22 mouse cellular contexts compared by ENCODE assay signal in the genomic region with DNA sequence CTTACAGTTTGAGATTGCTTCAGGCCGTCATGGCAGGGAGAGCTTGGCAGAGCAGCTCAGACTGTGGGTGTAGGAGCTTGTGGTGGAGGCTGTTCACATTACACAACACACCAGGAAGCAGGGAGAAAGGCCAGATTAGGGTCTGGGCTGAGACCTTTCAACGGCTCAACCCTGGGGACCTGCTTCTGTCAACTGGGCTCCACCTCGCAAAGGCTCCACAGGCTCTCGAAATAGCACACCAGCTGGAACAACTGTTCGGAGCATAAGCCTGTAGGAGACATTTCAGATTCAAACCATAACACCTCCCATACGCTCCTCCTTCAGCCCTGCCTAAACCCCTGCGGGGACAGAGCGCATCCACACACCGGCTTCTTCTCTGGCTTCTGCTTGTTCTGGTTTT.
DNase-seq lines count a peak whose midpoint lies in the region; ATAC-seq lines count a peak whose summit lies in the region.
"Had no signal": no experiment of that assay in that cellular context is flagged by ENCODE, and none has a peak within 500 bp of the region (broad histone marks: within the 10 kb centered on the region; RNA-seq: fewer than 3 reads in every experiment).

No protein-coding gene starts in this region.

- no peak for ATAC-seq in heart, embryonic 13.5 days (ENCODE audit: extremely low read depth, insufficient number of reproducible peaks, low FRiP score, low TSS enrichment)
- ATAC-seq: CD4-positive, CD25-positive, alpha-beta regulatory T cell, adult 4 months; forebrain, embryonic 16.5 days had no signal

- H3K36me3 ChIP-seq in heart, embryonic 13.5 days: no peaks in the 10 kb centered on the region
- H3K36me3 ChIP-seq in heart, embryonic 10.5 days: no peaks in the 10 kb centered on the region
- H3K36me3 ChIP-seq: embryonic facial prominence, embryonic 13.5 days; hindbrain, embryonic 10.5 days; limb, embryonic 13.5 days; liver, embryonic 15.5 days; neural tube, embryonic 13.5 days had no signal

- intact Hi-C loops in left cerebral cortex, postnatal 4 days (cut with DNase I): no loop called here
- intact Hi-C loops in left cerebral cortex, postnatal 36 days (cut with DNase I): no loop called here

- no peaks in the 10 kb centered on the region for H3K9me3 ChIP-seq in heart, embryonic 13.5 days
- H3K9me3 ChIP-seq in heart, embryonic 10.5 days: no peaks in the 10 kb centered on the region
- H3K9me3 ChIP-seq: embryonic facial prominence, embryonic 13.5 days; hindbrain, embryonic 10.5 days; limb, embryonic 13.5 days; liver, embryonic 15.5 days; neural tube, embryonic 13.5 days had no signal

- H3K27me3 ChIP-seq in heart, embryonic 13.5 days (replicated peaks): no peaks in the 10 kb centered on the region
- H3K27me3 ChIP-seq in heart, embryonic 10.5 days (ENCODE audit: insufficient read depth, poor library complexity, severe bottlenecking): no peaks in the 10 kb centered on the region
- H3K27me3 ChIP-seq: liver, embryonic 15.5 days; neural tube, embryonic 13.5 days had no signal

- H3K27ac ChIP-seq in heart, embryonic 13.5 days (replicated peaks): no peak overlapping the region
- no peak overlapping the region for H3K27ac ChIP-seq in heart, embryonic 10.5 days
- H3K27ac ChIP-seq: embryonic facial prominence, embryonic 13.5 days; hindbrain, embryonic 10.5 days; limb, embryonic 13.5 days; liver, embryonic 15.5 days; neural tube, embryonic 13.5 days had no signal

- peaks cover 6% of the 10 kb centered on the region for H3K4me1 ChIP-seq in heart, embryonic 13.5 days
- peaks cover 27% of the 10 kb centered on the region for H3K4me1 ChIP-seq in heart, embryonic 10.5 days
- H3K4me1 ChIP-seq: liver, embryonic 15.5 days had no signal

- 43% methylated on average over 9 of the region's 9 CpGs for WGBS in heart, embryonic 13.5 days
- 53% methylated on average over 9 of the region's 9 CpGs for WGBS in heart, embryonic 10.5 days

- no peak overlapping the region for H3K4me3 ChIP-seq in heart, embryonic 13.5 days
- no peak overlapping the region for H3K4me3 ChIP-seq in heart, embryonic 10.5 days
- H3K4me3 ChIP-seq: embryonic facial prominence, embryonic 13.5 days; hindbrain, embryonic 10.5 days; limb, embryonic 13.5 days; liver, embryonic 15.5 days; neural tube, embryonic 13.5 days had no signal

- H3K9ac ChIP-seq in heart, embryonic 13.5 days: no peak overlapping the region
- H3K9ac ChIP-seq: embryonic facial prominence, embryonic 13.5 days; limb, embryonic 13.5 days; liver, embryonic 15.5 days; neural tube, embryonic 13.5 days had no signal

- DNase-seq in heart, embryonic 10.5 days (ENCODE audit: low spot score): no peak
- DNase-seq in left cerebral cortex, adult 9 months (ENCODE audit: low spot score in 2 of 2): peak; percentile 10 to 48
- no peak for DNase-seq in left cerebral cortex, postnatal 4 days
- DNase-seq in brain, adult 2 months (ENCODE audit: low read depth, low spot score): peak; percentile 68
- peak; percentile 47 to 55 for DNase-seq in left cerebral cortex, postnatal 36 days (ENCODE audit: low spot score in 2 of 2)
- no peak for DNase-seq in lung, postnatal 4 days
- DNase-seq in neural tube, embryonic 10.5 days (ENCODE audit: extremely low spot score, low spot score): no peak
- DNase-seq: adrenal gland, adult 2 months; cerebellum, adult 11-12 months; cerebellum, postnatal 36 days; kidney, adult 18-20 months; kidney, postnatal 14 days; lung, postnatal 10 days; right cerebral cortex, postnatal 4 days had no signal

- peak overlapping the region; percentile 18; the same call in 1 of the 2 replicates for H3K4me2 ChIP-seq in heart, embryonic 13.5 days
- H3K4me2 ChIP-seq: embryonic facial prominence, embryonic 13.5 days; limb, embryonic 13.5 days; liver, embryonic 15.5 days; neural tube, embryonic 13.5 days had no signal

Comparison
In these comparisons a context has a peak if more than half of its experiments do, and no peak if none do; other contexts are left out.
1. DNase-seq: peak in left cerebral cortex, adult 9 months (2 of 2), brain, adult 2 months (single experiment) and left cerebral cortex, postnatal 36 days (2 of 2); none in heart, embryonic 10.5 days (single experiment), left cerebral cortex, postnatal 4 days (single experiment), lung, postnatal 4 days (0 of 2) and neural tube, embryonic 10.5 days (single experiment).